Mouse (Mus musculus) layer of hippocampus, postnatal 25 days (tissue): ENCODE results near the gene Slc25a35. TPM values are rescaled to one million over a fixed set of nuclear protein-coding genes. Genes with fewer than 3 reads are reported as not detected.
A peak's percentile ranks its signal among the peaks of the same experiment; 100 is the strongest.
"Not testable (repeated sequence)": the region's sequence is repeated elsewhere in the genome, so short reads cannot be mapped to it uniquely, and the experiment has no call there.

Experiments
- DNase-seq, 2 experiments: peaks; one replicate each; pipeline ENCODE4 v3.0.0; 2022; ENCODE audit warnings: mixed read lengths in 2 of 2, low spot score in 1 of 2; ENCODE audit errors: extremely low spot score in 1 of 2
- total RNA-seq, 2 experiments: library from RNA; stranded (reverse); gene quantifications; 2 replicates each; pipeline ENCODE4 v1.2.3; 2021

Slc25a35 gene
- total RNA-seq, result 1 to 10 TPM; 4.4 to 7.6 TPM

DNA sequence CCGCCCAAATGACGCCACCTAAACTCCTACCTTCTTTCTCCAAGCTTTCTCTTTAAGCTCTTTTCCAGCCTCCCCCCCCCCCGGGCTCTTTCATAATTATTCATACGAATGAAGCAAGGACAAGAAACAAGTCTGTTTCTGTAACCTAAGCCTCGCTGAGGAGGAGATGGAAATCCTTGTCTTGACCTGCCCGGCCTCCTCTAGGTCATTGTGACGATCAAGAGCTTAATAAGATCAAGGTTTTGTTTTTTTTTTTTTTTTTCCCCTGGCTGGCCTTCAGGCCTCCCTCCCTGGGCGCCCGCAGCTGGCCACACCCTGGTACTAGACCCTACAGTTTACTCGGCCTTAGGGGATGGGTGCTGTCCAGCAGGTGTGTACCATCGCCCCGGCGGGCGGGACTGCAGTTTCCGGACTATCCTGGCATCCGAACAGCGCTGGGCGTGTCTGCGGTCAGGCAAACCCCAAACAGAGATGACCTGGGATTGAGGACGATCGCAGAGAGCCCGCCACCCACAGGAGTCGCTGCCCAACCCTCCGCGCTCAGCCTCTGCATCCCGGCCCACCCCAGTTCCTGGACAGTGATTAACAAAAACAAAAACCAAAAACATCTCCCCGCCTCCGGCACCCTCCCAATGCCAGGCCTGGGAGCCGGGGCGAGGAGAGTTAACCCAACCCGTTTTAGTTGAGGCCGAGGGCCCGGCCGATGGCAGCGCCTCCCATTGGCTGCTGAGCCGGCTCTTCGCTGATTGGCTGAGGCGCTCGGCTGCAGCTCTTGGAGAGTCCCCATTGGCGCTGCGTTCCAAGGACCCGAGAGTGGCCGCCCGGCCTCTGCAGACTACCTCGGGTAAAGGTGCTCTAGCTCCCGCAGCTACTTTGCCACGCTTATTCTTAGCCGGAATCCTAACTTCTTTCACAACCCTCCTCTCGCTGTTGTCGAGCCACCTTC lies at the start of gene Slc25a35:
TSS of gene Slc25a35 (plus strand) at position 795 of the 946 bp plus-strand sequence.
- DNase-seq, result peak; percentile 78 to 79

DNA sequence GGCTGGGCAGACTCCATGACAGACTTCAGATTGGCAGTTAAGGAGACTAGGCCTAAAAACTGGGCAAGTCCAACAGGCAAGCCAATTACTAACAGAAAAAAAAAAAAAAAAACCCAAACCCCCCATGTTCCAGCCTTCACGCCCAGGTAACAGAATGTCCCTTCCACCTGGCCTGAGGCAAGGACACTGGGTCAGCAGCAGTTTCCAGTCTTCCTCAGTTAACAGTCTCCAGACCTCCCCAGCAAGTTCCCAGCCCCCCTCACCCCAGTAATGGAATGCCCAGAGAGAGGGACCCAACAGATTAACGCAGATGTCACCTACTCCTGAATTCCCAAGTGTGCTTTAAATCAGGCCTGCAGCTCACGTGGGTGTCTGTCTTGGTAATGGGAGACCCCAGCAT lies 44.7 kb upstream of the Slc25a35 start:
- DNase-seq, result no peak

DNA sequence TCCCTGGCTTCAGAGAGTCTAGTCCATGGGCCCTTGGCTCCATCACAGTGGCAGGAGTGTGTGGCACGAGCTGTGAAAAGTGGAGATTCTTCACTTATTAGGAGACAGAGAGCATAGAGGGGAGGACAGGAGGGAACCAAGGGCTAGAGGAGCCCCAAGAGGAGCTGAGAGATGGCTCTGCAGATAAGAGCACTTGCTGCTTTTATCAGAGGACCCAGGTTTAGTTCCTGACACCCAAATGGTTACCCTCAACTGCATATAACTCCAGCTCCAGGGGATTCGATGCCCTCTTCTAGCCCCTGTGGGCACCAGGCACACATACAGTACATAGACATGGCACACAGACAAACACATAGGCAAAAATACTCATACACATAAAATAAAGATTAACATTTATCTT lies 43.2 kb upstream of the Slc25a35 start:
- DNase-seq, result no peak

DNA sequence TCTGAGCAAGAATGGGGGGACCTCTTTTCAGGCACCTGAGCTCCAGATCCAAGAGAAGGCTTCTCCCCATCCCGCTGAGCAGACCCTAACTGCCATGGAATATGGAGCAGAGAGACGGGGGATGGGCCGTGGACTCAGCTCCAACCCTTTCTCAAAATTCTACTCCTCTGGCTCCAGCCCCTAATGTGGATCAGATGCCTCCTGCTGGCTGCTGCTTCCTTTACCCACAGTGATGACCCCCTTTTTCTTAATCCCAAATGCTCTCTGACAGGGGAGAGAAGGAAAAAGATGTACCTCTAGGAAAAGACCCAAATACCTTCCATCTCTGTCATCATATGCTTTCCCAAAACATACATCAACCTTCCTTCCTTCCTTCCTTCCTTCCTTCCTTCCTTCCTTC lies 41.0 kb upstream of the Slc25a35 start, which contains the start of gene Odf4:
TSS of gene Odf4 (minus strand) at position 101 of the 400 bp plus-strand sequence.
- DNase-seq, result no peak

DNA sequence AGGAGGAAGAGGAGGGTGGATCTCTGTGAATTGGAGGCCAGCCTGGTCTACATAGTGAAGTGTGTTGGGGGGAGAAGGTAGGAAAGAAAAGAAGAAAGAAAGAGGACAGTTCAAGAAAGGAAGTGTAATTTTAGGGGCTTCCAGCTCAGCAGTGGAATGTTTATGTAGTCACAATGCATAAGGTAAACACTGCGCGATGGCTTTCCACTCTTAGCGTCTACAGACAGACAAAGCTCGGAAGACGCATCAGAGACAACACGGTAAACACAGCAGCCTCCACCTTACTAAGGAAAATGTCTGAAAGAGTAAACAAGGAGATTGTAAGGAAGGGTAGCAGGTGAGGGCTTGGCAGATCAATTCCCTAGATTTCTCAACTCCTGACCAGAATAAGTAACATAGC lies 38.0 kb upstream of the Slc25a35 start:
- DNase-seq, result no peak

DNA sequence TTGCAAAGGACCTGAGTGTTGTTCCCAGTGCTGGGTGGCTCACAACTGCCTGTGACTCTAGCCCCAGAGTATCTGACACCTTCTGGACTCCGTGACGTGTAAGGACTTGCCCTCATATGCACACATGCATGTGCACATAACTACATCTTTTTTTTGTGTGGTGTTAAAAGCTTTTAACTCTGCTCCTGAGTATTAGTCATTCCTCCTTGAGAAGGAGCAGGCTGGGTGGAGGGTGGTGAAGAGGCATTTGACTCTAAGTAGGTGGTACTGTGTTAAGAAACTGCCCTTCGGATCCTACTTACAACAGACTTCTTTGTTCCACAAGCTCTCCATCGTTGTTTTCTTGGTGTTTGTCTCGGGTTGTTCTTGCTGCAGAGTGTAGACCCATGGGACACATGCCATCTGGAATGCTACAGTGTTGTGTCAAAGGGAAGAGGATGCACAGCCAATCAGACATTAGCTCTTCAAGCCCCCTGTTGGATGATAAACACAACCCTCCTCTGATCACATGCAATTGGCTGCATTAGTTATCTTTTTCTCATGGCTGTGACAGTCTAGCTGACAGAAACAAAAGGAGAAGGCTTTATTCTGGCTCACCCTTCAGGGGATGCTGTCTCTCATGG lies 33.9 kb upstream of the Slc25a35 start:
- DNase-seq, result no peak

DNA sequence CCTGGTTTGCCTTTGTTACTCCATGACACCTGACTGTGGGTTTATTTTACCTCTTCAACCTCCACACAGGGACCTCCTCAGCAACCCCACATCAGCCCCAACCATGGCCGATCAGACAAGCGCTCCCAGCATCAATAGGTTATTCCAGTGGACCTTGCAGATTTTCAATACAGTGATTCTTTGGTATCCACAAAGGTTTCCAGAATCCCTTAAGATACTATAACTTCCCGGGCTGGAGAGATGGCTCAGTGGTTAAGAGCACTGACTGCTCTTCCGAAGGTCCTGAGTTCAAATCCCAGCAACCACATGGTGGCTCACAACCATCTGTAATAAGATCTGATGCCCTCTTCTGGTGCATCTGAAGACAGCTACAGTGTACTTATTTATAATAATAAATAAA lies 31.0 kb upstream of the Slc25a35 start:
- not testable (repeated sequence) for DNase-seq

DNA sequence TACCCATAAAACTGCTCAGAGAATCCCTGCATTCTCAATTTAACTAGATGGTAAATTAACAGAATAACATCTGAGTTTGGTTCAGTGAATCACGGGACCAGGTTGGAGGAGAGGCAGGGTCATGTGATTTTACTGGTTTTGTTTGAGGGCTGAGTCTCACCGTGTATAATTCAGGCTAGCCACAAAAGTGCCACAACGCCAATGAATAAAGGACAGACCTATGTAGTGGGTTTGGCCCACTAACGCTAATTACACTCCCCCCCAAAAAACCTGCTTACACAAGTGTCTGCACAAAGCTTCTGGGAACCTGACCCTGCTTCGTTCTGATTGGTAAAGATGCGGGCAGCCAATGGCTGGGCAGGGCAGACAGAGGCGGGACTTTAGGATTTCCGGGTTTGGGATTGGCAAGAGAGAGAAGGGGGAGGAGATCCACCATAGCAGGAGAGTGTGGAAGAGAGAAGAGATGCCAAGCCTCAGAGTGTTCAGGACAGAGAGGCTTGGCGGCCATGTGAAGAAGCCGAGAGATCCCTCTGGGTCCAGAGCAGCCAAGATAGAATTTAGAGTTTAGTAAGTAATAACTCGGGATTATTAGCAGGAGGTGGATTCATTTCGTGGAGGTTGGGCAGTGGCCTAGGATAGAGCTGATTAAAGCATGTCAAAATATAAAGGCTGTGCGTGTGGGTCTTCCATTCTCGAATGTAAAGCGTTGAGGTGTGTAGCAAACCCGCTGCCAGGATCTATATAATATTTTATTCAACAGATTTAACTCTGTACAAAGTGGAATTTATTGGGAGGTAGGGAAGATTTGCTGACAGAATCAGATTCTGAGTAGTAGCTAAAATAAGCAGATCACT lies 28.3 kb upstream of the Slc25a35 start:
- peak; percentile 47 to 62 for DNase-seq

DNA sequence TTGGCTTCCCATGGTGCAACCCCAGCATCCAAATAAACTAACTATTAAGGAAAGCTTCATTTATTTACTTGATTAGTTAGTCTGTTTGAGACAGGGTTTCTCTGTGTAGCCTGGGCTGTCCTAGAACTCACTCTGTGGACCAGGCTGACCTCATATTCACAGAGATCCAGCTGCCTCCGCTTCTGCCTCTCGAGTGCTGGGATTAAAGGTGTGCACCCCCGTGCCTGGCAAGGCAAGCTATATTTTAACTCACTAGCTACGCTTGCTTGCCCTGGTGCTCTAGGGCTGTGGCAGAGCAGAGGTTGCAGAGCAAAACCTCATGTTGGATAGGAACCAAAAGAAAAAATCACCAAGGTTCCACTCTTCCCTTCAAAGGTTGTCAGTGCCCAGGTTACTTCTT lies 27.4 kb upstream of the Slc25a35 start:
- no peak for DNase-seq

DNA sequence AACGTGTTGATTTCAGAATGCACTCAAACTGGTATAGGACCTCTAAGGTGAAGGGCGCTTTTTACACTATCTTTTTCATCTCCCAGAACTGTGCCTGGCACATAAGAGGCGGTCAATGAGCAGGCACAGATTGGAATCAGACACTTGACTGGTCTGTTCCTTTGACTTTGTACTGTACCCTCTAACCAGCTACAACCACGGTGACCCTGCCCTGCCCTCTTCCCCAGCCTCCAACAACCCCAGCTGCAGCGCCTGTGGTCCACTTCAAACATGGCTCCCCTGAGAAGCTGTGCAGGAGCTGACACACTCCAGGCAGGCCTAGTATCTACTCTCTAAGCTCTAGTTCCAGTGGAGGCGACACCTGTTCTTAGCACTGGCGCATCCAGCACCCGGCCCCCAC lies 25.2 kb upstream of the Slc25a35 start:
- DNase-seq, result no peak

DNA sequence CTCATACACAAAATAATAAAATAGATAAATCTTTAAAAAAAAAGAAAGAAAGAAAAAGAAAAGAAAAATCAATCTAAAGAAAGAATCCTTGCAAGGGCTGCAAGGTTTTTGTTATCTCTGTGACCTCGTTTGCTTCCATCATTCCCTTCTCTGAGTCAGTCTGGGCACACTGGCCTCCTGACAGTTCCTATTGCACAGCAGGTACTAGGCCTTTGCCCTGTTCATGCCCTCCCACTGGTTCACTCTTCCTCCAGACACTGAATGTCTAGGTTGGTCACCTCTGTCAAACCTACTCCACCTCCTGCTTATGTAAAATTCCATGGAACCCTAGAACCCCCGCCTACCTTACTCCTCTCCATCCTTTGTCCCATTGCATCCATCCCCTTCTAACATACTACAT lies 22.7 kb upstream of the Slc25a35 start:
- no peak for DNase-seq

DNA sequence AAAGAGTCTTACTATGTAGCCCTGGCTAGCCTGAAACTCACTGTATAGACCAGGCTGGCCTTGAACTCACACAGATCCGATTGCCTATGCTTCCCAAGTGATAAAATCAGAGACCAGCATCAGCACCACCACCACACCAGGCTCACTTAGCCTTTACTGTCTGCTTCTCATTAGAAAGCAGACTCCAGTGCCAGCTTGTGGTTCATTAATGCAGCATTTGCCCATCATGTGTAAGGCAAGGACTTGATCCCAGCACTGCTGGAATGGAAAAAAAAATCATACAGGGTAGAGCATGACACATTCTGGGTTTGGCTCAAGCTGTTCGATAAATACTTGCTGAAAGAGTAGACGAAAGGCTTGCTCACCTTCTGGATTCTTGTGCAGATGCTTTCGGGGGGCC lies 21.9 kb upstream of the Slc25a35 start:
- DNase-seq, result no peak

DNA sequence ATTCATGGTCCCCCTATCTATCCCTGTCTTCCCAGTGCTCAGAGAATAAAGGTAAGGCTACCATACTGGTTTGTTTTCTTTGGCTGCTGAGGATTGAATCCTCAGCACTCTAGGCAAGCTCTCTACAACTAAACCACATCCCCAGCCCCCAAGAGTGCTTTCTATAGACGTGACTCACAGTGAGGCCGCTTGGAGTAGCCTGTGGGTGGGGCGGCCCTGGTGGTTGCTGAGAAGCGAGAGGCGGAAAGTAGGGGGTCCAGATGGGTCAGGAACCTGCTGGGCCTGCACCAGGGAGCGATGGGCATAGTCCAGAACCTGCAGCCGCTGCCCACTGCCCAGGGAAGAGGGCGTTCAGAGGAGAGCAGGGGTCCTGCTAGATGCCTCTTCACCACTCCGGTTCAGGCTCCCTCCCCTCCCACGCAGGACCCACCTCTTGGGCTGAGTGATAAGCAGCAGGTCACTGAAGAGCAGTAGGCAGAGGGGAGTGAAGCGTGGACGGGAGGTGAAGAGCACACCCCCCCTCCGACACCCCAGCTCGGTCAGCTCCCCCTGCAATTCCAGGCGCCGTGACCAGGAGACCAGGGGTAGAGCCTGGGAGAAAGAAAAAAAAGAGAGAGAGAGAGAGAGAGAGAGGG lies 21.0 kb upstream of the Slc25a35 start:
- no peak for DNase-seq

DNA sequence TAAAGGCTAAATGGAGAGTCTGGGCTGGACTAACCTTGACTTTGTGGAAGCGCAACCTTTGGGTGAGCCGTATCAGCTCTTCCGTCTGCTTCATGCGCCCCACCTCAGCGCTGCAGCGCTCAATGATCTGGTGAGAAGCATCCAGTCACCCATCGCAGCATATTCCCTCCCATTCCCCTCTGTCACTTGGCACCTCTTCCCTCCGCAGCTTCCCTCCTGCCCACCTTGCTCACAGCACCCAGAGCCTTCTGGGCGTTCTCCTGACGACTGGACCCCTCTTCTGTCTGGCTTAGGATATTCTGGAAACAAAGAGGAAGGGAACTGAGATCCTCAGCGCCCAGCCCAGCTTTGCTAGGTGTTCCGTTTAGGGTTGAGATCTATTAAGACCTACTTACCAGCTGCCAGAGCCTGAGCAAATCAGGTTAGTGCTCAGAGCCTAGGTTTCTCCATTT lies 20.4 kb upstream of the Slc25a35 start:
- no peak for DNase-seq

DNA sequence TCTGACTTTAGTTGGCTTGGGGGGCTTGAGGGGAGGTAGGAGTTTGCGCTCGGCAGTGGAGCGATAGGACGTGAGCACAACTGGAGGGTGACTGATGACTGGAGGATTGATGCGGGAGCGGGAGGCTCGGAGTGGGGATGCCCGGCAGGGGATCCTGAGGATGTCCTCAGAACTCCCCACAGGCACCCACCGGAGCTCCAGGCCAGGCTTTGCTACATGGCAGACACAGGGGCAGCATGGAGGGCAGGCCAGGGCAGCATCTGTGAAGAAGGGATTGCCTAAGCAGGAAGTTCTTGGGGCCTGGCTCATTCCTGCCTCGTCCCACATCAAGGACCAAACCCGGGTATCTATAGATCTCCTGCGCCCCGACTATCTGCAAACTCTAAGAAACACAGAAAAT lies 14.0 kb upstream of the Slc25a35 start:
- no peak for DNase-seq

DNA sequence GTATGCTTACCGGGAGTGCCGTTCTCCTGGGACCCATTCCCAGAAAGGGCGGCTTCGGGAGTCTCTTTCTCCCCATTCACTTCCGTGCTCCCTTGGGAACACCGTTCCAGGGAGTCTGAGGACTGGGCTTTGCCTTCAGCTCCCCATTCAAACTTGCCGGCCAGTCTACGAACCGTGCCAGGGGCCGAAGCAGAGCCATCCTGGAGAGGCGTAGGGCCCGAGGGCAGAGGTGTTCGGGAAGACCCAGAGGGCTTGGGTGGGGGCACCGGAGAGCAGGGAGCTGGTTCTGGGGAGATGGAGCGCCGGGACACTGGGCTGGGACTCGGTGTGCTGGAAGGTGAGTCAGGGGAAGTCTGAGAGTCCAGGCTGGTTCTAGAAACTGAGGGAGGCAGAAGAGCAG lies 13.5 kb upstream of the Slc25a35 start:
- no peak for DNase-seq

DNA sequence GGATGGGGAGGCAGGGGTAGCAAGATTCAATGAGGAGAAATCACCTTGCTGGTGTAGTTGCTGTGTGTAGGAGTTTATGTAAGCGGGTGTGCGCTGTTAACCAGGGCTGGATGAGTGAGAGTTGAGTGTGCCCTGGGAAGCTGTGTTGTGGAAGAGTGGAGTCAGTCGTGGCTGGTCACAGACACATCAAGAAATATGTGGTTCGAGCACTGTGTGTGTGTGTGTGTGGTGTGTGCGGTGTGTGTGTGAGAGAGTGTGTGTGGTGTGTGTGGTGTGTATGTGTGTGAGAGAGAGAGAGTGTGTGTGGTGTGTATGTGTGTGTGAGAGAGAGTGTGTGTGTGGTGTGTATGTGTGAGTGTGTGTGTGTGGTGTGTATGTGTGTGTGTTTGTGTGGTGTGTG lies 12.5 kb upstream of the Slc25a35 start:
- DNase-seq, result no peak

DNA sequence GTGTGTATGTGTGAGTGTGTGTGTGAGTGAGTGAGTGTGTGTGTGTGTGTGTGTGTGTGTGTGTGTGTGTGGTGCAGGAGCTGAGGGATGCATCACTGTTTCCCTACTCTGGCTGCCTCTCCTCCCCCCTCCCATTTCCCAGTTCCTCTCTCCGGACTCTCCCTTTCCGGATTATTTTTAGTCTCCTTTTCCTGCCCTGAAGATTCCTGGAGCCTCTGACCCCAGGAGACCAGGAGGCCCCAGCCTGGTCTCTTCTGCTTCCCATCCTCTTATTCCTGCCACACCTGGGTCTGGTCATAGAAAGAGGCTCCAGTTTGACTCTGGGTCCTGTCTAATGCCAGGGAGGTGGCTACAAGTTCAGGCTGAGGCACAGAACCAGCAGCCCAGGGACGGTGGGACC lies 11.8 kb upstream of the Slc25a35 start:
- DNase-seq, result no peak

DNA sequence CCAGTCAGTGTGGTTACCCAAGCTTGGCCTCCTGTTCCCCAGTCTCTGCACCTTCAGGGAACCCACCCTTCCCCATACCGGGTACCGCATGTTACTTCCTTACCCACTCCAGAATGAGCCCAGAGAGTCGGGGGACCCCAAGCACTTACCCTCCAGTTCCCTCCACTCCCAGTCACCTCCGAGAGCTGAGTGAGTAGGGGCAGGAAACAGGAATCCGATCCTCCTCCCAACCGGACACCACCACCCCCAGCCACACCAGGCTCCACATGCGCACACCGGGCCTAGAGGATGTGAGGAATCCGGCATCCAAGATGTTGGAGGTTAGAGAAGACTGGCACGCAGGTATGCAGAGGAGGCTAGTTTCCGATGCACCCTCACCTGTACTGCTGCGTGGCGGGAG lies 11.2 kb upstream of the Slc25a35 start:
- DNase-seq, result no peak

DNA sequence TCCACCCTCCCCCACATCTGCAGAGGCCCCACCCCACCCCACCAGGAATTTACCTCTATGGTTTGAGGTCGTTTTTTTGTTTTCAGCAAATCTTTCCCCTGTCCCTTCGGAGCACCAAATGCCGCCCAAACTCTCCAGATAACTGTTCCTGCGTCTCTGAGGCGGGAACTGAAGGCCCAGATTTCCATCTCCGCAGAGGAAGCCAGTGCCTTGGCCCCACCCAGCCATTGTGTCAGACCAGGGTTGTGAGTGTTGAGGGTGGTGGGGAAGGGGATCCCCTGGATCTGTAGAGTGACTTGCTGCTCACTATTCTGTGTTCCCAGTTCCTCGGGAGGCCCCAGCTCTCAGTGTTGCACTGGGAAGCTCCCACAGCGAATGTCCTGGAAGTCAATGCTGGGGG lies 10.6 kb upstream of the Slc25a35 start, which contains the start of gene Arhgef15:
TSS of gene Arhgef15 (minus strand) at position 173 of the 400 bp plus-strand sequence.
- no peak for DNase-seq
